Mouse (Mus musculus) forebrain, embryonic 10.5 days (tissue): ENCODE measurements at regions not wholly inside any gene's neighbourhood (a gene's known extent, or its start where the extent isn't known, plus 50 kb on each side); places are given as distances from the start of the nearest gene placed in this dataset.

Source experiments
- DNase-seq: peaks from one replicate; pipeline ENCODE4 v3.0.0-alpha.2; 2017; ENCODE audit warnings: low spot score; ENCODE audit errors: extremely low spot score
- H3K27ac ChIP-seq: fragments of 300-500 bp; sonication (generic); 2 replicates; pipeline ENCODE4 v1.5.1; 2016; ENCODE audit warnings: mild to moderate bottlenecking
- H3K27me3 ChIP-seq: fragments of 300-500 bp; sonication (generic); 2 replicates; pipeline ENCODE4 v1.6.1; 2016; ENCODE audit warnings: mild to moderate bottlenecking; ENCODE audit not compliant: poor library complexity, severe bottlenecking
- H3K36me3 ChIP-seq: fragments of 300-500 bp; sonication (generic); replicated peaks from 2 replicates; pipeline ENCODE4 v1.6.1; 2016; ENCODE audit warnings: mild to moderate bottlenecking, moderate library complexity
- H3K4me1 ChIP-seq: fragments of 300-500 bp; sonication (generic); 2 replicates; pipeline ENCODE4 v1.6.1; 2016
- H3K4me3 ChIP-seq: fragments of 300-500 bp; sonication (generic); 2 replicates; pipeline ENCODE4 v1.5.1; 2016; ENCODE audit warnings: mild to moderate bottlenecking, moderate library complexity
- H3K9me3 ChIP-seq: fragments of 300-500 bp; sonication (generic); 2 replicates; pipeline ENCODE4 v1.6.1; 2016; ENCODE audit warnings: mild to moderate bottlenecking, moderate library complexity
- WGBS: fragments of 180-500 bp; shearing (Covaris S2); methylation state at CpG from one replicate; pipeline ENCODE4 v1.1.7; 2016; 5-methylcytosine and 5-hydroxymethylcytosine counted together

- Histone ChIP-seq H3K27me3 (no peaks in the 10 kb centered on the region), H3K27ac (no peak overlapping the region), H3K4me1 (peaks cover 7% of the 10 kb centered on the region; the same call in 1 of the 2 replicates), H3K9me3 (peaks cover 6% of the 10 kb centered on the region; the same call in 1 of the 2 replicates), H3K4me3 (no peak overlapping the region), H3K36me3 (no peaks in the 10 kb centered on the region)
- WGBS = 86% methylated on average over 5 of the region's 5 CpGs
- DNase-seq = no peak
These were observed 575.4 kb downstream of the Tmem132b start for GRCm38 (mm10) chr5:126107020-126107419.

GRCm38 (mm10) chr5:126108837-126109236 lies 577.3 kb downstream of the Tmem132b start:
- no peak for DNase-seq
- Histone ChIP-seq H3K9me3 (peaks cover 6% of the 10 kb centered on the region; the same call in 1 of the 2 replicates), H3K27me3 (no peaks in the 10 kb centered on the region), H3K4me3 (no peak overlapping the region), H3K4me1 (peaks cover 7% of the 10 kb centered on the region; the same call in 1 of the 2 replicates), H3K27ac (no peak overlapping the region), H3K36me3 (no peaks in the 10 kb centered on the region)
- 73% methylated on average over 3 of the region's 3 CpGs for WGBS

- Histone ChIP-seq H3K27me3 (no peaks in the 10 kb centered on the region), H3K27ac (no peak overlapping the region), H3K9me3 (no peaks in the 10 kb centered on the region), H3K4me3 (no peak overlapping the region), H3K4me1 (no peaks in the 10 kb centered on the region), H3K36me3 (no peaks in the 10 kb centered on the region)
- no peak for DNase-seq
- WGBS = 91% methylated on average over 2 of the region's 2 CpGs
These were observed 585.7 kb downstream of the Tmem132b start for GRCm38 (mm10) chr5:126117291-126117690.

GRCm38 (mm10) chr5:126117906-126118521 lies 586.4 kb downstream of the Tmem132b start:
- Histone ChIP-seq H3K9me3 (no peaks in the 10 kb centered on the region), H3K4me1 (no peaks in the 10 kb centered on the region), H3K4me3 (no peak overlapping the region), H3K27me3 (no peaks in the 10 kb centered on the region), H3K36me3 (no peaks in the 10 kb centered on the region), H3K27ac (no peak overlapping the region)
- no peak for DNase-seq
- 79% methylated on average over 5 of the region's 5 CpGs for WGBS

- no peak overlapping the region for H3K4me3 ChIP-seq
- no peak for DNase-seq
- 83% methylated on average over 3 of the region's 3 CpGs for WGBS
These were observed 587.2 kb downstream of the Tmem132b start for GRCm38 (mm10) chr5:126118731-126119130.

GRCm38 (mm10) chr5:126123216-126123615 lies 591.6 kb downstream of the Tmem132b start:
- Histone ChIP-seq H3K4me3 (no peak overlapping the region), H3K27me3 (no peaks in the 10 kb centered on the region), H3K4me1 (peaks cover 15% of the 10 kb centered on the region), H3K9me3 (no peaks in the 10 kb centered on the region), H3K27ac (no peak overlapping the region), H3K36me3 (no peaks in the 10 kb centered on the region)
- no peak for DNase-seq
- WGBS = 71% methylated on average over 9 of the region's 9 CpGs

More at GRCm38 (mm10) chr5:126118731-126119130, 587.2 kb downstream of the Tmem132b start:
- H3K36me3 ChIP-seq = no peaks in the 10 kb centered on the region
- H3K4me1 ChIP-seq = no peaks in the 10 kb centered on the region
- no peak overlapping the region for H3K27ac ChIP-seq
- no peaks in the 10 kb centered on the region for H3K9me3 ChIP-seq
- H3K27me3 ChIP-seq = no peaks in the 10 kb centered on the region

GRCm38 (mm10) chr5:126127486-126127885 lies 595.9 kb downstream of the Tmem132b start:
- Histone ChIP-seq H3K9me3 (no peaks in the 10 kb centered on the region; the same call in 1 of the 2 replicates), H3K36me3 (no peaks in the 10 kb centered on the region), H3K27ac (no peak overlapping the region), H3K4me3 (no peak overlapping the region), H3K27me3 (no peaks in the 10 kb centered on the region), H3K4me1 (peaks cover 21% of the 10 kb centered on the region)
- 42% methylated on average over 6 of the region's 6 CpGs for WGBS
- DNase-seq = no peak

- no peak overlapping the region for H3K4me3 ChIP-seq
- no peaks in the 10 kb centered on the region for H3K9me3 ChIP-seq
- H3K27ac ChIP-seq = no peak overlapping the region
- H3K36me3 ChIP-seq = no peaks in the 10 kb centered on the region
- no peak for DNase-seq
- no peaks in the 10 kb centered on the region for H3K4me1 ChIP-seq
- no peaks in the 10 kb centered on the region for H3K27me3 ChIP-seq
- WGBS = 97% methylated on average over 2 of the region's 2 CpGs
These were observed 617.3 kb downstream of the Tmem132b start for GRCm38 (mm10) chr5:126148908-126149307.

GRCm38 (mm10) chr5:126155216-126155880 lies 623.8 kb downstream of the Tmem132b start:
- Histone ChIP-seq H3K36me3 (no peaks in the 10 kb centered on the region), H3K4me3 (no peak overlapping the region), H3K4me1 (peaks cover 10% of the 10 kb centered on the region), H3K9me3 (no peaks in the 10 kb centered on the region), H3K27me3 (no peaks in the 10 kb centered on the region), H3K27ac (no peak overlapping the region)
- WGBS = 29% methylated on average over 6 of the region's 6 CpGs
- DNase-seq = no peak

GRCm38 (mm10) chr5:126186111-126186510 lies 654.5 kb downstream of the Tmem132b start:
- H3K27me3 ChIP-seq = no peaks in the 10 kb centered on the region
- no peak overlapping the region for H3K27ac ChIP-seq
- WGBS = 48% methylated on average over 5 of the region's 5 CpGs
- no peaks in the 10 kb centered on the region for H3K9me3 ChIP-seq
- H3K4me1 ChIP-seq = peaks cover 5% of the 10 kb centered on the region; the same call in 1 of the 2 replicates
- H3K4me3 ChIP-seq = no peak overlapping the region
- no peaks in the 10 kb centered on the region for H3K36me3 ChIP-seq
- DNase-seq = no peak

- no peaks in the 10 kb centered on the region for H3K27me3 ChIP-seq
- 87% methylated on average over 4 of the region's 4 CpGs for WGBS
- no peak overlapping the region for H3K4me3 ChIP-seq
These were observed 668.3 kb downstream of the Tmem132b start for GRCm38 (mm10) chr5:126199876-126200275.

GRCm38 (mm10) chr5:126201535-126201934 lies 670.0 kb downstream of the Tmem132b start:
- DNase-seq = no peak
- Histone ChIP-seq H3K4me1 (0 out of 2 replicates have a peak, but pooled peaks cover 3% of the 10 kb centered on the region), H3K36me3 (no peaks in the 10 kb centered on the region), H3K9me3 (no peaks in the 10 kb centered on the region), H3K27me3 (no peaks in the 10 kb centered on the region), H3K4me3 (no peak overlapping the region), H3K27ac (no peak overlapping the region)
- WGBS = 37% methylated on average over 4 of the region's 4 CpGs

More at GRCm38 (mm10) chr5:126199876-126200275, 668.3 kb downstream of the Tmem132b start:
- H3K9me3 ChIP-seq = no peaks in the 10 kb centered on the region
- no peak overlapping the region for H3K27ac ChIP-seq
- no peaks in the 10 kb centered on the region for H3K36me3 ChIP-seq
- 0 out of 2 replicates have a peak, but pooled peaks cover 3% of the 10 kb centered on the region for H3K4me1 ChIP-seq
- no peak for DNase-seq

GRCm38 (mm10) chr5:126201996-126202395 lies 670.4 kb downstream of the Tmem132b start:
- Histone ChIP-seq H3K9me3 (no peaks in the 10 kb centered on the region), H3K27me3 (no peaks in the 10 kb centered on the region), H3K27ac (no peak overlapping the region), H3K36me3 (no peaks in the 10 kb centered on the region), H3K4me3 (no peak overlapping the region), H3K4me1 (0 out of 2 replicates have a peak, but pooled peaks cover 3% of the 10 kb centered on the region)
- DNase-seq = no peak
- 63% methylated on average over 9 of the region's 9 CpGs for WGBS
